Mouse (Mus musculus) liver, postnatal 0 days (tissue): Measurements from ENCODE around the gene Slc20a1.
A peak's percentile ranks its signal among the peaks of the same experiment; 100 is the strongest.

ENCODE experiments used
- CTCF ChIP-seq: sonication (generic); IDR thresholded peaks from 2 replicates; pipeline ENCODE4 v1.5.1; 2016; ENCODE audit warnings: antibody characterized with exemption, low read depth
- EP300 ChIP-seq: IDR thresholded peaks from 2 replicates; pipeline ENCODE4 v1.6.1; 2016; ENCODE audit warnings: antibody characterized with exemption, low read depth, mild to moderate bottlenecking

GRCm38 (mm10) chr2:129226296-129226851, 27.8 kb downstream of the Slc20a1 start:
- peak; percentile 97 for TF ChIP-seq EP300
- TF ChIP-seq CTCF = no peak
